Mouse (Mus musculus) kidney, postnatal 36 days (tissue): ENCODE results near the gene Zfp687.

ENCODE experiments used
- DNase-seq, 2 experiments: peaks; one replicate each; pipeline ENCODE4 v3.0.0; 2021 to 2022; ENCODE audit warnings: mixed read lengths in 2 of 2

Zfp687 gene

GRCm38 (mm10) chr3:94958295-94958694, 57.0 kb downstream of the Zfp687 start:
- DNase-seq, result no peak
